Mouse (Mus musculus): ENCODE data around the gene Musk. TPM values are rescaled to one million over a fixed set of nuclear protein-coding genes. Genes with fewer than 3 reads are reported as not detected.

Gene Musk
- polyA plus RNA-seq, 1 experiment, result not detected

DNA sequence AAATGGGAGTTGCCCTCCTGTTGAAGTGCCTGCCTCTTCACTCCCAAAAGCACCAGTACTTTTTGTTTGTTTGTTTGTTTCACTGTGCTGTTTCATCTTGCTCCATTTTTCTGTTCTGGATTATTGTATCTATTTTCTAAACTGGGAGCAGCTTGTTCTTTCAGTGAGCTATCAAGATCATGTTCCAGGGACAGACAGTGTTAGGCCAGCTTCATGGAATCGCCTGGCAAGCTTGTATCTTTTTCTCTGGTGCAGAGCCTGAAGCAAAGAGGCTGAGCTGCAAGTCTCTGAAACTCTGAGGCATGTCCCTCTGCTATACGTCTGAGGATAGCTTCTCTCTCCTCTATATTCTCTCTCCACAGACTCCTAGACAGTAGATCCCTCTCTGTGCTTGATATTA lies 50.5 kb downstream of the Musk start:
- H3K4me3 ChIP-seq (ENCODE audit: insufficient read depth, low read length), result no peak overlapping the region
- no peak for TF ChIP-seq POLR2A (IDR thresholded peaks at IDR 0.05; ENCODE audit: borderline replicate concordance, low read depth, low read length)
- TF ChIP-seq CTCF (IDR thresholded peaks at IDR 0.05; ENCODE audit: low read depth, low read length), result no peak
- H3K27ac ChIP-seq (ENCODE audit: insufficient read depth, low read depth, low read length), result no peak overlapping the region
- peaks cover 3% of the 10 kb centered on the region for H3K4me1 ChIP-seq (ENCODE audit: control insufficient read depth, insufficient read depth, low read length)

DNA sequence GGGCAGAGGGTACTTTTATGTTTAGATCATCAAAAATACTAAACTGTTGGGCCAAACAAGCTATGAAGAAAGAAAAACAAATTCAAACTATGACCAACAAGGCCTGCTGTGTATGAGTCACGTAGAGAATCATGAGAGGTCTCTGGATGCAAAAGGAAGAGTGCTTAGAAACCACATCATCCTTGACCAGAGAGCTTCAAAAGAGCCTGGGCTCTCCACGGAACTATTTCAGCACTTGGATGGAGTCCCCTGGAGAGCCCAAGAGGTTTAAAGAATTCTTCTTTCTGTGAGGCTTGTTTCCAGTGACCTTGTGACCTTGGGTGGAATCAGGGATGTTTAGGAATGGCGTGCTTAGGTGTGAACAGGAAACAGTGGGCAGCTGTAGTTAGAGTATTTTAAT lies 53.5 kb downstream of the Musk start:
- TF ChIP-seq POLR2A (IDR thresholded peaks at IDR 0.05; ENCODE audit: borderline replicate concordance, low read depth, low read length), result no peak
- TF ChIP-seq CTCF (IDR thresholded peaks at IDR 0.05; ENCODE audit: low read depth, low read length), result no peak

DNA sequence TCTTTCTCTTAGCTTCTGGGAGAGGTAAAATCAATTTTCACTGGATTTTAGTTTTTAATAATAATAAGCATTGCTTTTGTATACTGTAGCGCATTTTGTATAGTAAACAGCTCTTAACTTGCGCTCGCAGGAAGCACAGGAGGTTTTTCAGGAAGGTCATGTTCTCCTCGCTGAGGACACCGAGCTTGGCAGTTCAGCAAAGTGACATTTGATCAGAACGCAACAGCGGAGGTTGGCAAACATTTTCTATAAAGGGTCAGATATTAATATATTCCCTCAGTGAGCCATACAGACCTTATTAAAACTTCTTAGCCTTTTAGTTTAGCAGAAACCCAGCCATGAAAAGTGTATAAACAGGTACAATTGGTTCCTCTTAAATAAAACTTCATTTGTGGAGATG lies 64.4 kb downstream of the Musk start:
- TF ChIP-seq POLR2A (IDR thresholded peaks at IDR 0.05; ENCODE audit: borderline replicate concordance, low read depth, low read length) (no peak), CTCF (IDR thresholded peaks at IDR 0.05; ENCODE audit: low read depth, low read length) (no peak)
- H3K4me1 ChIP-seq (ENCODE audit: control insufficient read depth, insufficient read depth, low read length), result no peaks in the 10 kb centered on the region
- H3K4me3 ChIP-seq (ENCODE audit: insufficient read depth, low read length), result no peak overlapping the region

More for the DNA sequence above, 53.5 kb downstream of the Musk start:
- H3K4me1 ChIP-seq (ENCODE audit: control insufficient read depth, insufficient read depth, low read length), result no peaks in the 10 kb centered on the region
- H3K27ac ChIP-seq (ENCODE audit: insufficient read depth, low read depth, low read length), result no peak overlapping the region
- H3K4me3 ChIP-seq (ENCODE audit: insufficient read depth, low read length), result no peak overlapping the region

DNA sequence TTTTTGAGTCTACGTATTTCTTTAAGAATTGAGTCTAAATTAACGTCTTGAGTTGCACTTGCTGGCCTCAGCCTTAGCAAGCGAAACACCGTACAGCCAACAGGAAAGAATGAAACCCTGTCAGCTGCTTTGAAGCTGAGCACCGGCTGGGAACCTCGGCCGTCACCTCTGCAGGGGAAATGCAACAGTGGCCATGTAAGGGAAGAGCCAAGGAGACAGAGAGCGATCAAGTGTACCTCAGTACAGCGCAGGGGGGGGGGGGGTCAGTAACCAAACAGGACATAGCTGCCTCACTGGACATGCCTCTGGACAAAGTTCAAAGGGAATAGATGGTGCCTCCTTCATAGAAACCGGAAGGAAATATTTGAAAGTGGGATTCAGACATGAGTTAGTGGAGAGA lies 65.4 kb downstream of the Musk start:
- Histone ChIP-seq H3K4me3 (ENCODE audit: insufficient read depth, low read length) (no peak overlapping the region), H3K27ac (ENCODE audit: insufficient read depth, low read depth, low read length) (no peak overlapping the region), H3K4me1 (ENCODE audit: control insufficient read depth, insufficient read depth, low read length) (no peaks in the 10 kb centered on the region)
- TF ChIP-seq POLR2A (IDR thresholded peaks at IDR 0.05; ENCODE audit: borderline replicate concordance, low read depth, low read length) (no peak), CTCF (IDR thresholded peaks at IDR 0.05; ENCODE audit: low read depth, low read length) (no peak)

More for the DNA sequence above, 64.4 kb downstream of the Musk start:
- no peak overlapping the region for H3K27ac ChIP-seq (ENCODE audit: insufficient read depth, low read depth, low read length)

DNA sequence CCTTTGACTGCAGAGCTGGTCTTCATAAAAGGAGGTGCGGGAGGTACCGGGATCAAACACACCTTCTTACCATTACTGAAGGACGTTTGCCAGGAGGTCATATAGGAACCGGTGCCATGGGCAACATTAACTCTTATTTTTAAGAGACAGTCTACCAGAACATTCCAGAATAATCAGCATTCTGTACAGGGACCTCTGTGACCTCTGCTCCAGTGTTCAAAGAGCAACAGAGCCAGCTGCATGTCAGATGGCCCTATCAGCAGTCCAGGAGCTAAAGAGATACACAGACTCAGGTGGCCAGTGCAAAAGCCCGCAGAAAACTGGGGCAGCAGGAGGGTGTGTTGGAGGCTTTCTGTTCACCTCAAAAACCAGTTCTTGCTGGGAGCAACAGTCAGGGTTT lies 65.8 kb downstream of the Musk start:
- no peak for TF ChIP-seq POLR2A (IDR thresholded peaks at IDR 0.05; ENCODE audit: borderline replicate concordance, low read depth, low read length)
- TF ChIP-seq CTCF (IDR thresholded peaks at IDR 0.05; ENCODE audit: low read depth, low read length), result no peak
- Histone ChIP-seq H3K4me1 (ENCODE audit: control insufficient read depth, insufficient read depth, low read length) (no peaks in the 10 kb centered on the region), H3K27ac (ENCODE audit: insufficient read depth, low read depth, low read length) (no peak overlapping the region), H3K4me3 (ENCODE audit: insufficient read depth, low read length) (no peak overlapping the region)

DNA sequence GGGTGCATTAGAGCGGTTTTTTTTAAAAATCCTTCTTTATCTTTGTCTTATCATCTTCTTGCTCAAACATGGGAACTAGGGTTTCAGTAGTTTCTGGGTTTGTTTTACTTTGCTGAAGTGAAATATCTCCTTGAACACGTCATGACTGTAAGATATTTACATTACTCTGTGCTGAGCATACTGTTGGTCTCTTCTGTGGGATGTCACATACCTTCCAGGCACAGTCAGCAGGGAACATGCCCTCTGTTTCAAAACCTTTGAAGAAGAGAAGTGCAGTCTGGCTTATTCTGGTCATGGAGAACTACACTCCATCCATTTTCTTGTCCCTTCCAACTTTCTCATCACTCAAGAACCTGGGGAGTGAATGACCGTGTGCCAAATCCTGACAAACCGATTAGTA lies 73.2 kb downstream of the Musk start:
- TF ChIP-seq CTCF (IDR thresholded peaks at IDR 0.05; ENCODE audit: low read depth, low read length) (no peak), POLR2A (IDR thresholded peaks at IDR 0.05; ENCODE audit: borderline replicate concordance, low read depth, low read length) (no peak)
- H3K27ac ChIP-seq (ENCODE audit: insufficient read depth, low read depth, low read length), result no peak overlapping the region
- no peaks in the 10 kb centered on the region for H3K4me1 ChIP-seq (ENCODE audit: control insufficient read depth, insufficient read depth, low read length)
- H3K4me3 ChIP-seq (ENCODE audit: insufficient read depth, low read length), result no peak overlapping the region

DNA sequence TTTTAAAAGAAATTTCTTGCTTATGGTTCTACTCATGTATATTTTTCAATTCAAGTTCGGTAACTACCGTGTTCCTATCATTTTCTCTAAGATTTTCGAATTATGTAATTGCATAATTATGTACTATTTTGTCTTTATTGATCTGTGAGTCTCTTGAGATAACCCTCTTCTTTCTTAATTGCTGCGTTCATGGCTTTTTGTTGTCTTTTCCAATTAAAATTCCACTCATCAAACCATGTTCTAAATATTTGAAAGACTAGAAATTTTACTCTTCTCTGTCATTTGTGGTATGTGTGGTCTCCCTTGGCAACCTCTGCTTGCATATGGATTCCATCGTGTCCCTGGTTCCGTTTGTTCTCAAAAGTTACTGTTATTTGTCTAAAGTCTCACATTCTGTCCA lies 79.6 kb downstream of the Musk start:
- H3K4me1 ChIP-seq (ENCODE audit: control insufficient read depth, insufficient read depth, low read length), result no peaks in the 10 kb centered on the region
- TF ChIP-seq POLR2A (IDR thresholded peaks at IDR 0.05; ENCODE audit: borderline replicate concordance, low read depth, low read length) (no peak), CTCF (IDR thresholded peaks at IDR 0.05; ENCODE audit: low read depth, low read length) (no peak)
- H3K27ac ChIP-seq (ENCODE audit: insufficient read depth, low read depth, low read length), result no peak overlapping the region
- H3K4me3 ChIP-seq (ENCODE audit: insufficient read depth, low read length), result no peak overlapping the region

DNA sequence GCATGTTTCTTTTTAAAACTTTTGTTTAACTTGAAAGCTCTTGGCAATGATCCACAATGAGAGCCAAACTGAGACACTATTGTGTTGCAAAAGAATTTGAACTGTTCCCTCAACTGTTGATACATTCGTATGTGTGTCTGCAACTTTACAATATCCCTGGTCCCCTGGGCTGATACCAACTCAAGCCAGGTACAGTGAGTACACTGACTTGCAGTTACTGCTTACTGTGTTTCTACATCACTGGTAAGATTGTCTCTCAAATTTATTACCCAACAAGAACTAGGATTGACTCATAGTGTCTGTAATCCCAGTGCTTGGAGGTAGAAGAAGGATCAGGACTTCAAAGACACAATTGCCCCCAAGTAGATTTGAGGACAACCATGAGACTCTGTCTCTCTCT lies 85.3 kb downstream of the Musk start:
- TF ChIP-seq POLR2A (IDR thresholded peaks at IDR 0.05; ENCODE audit: borderline replicate concordance, low read depth, low read length) (no peak), CTCF (IDR thresholded peaks at IDR 0.05; ENCODE audit: low read depth, low read length) (no peak)
- Histone ChIP-seq H3K27ac (ENCODE audit: insufficient read depth, low read depth, low read length) (no peak overlapping the region), H3K4me3 (ENCODE audit: insufficient read depth, low read length) (no peak overlapping the region)

DNA sequence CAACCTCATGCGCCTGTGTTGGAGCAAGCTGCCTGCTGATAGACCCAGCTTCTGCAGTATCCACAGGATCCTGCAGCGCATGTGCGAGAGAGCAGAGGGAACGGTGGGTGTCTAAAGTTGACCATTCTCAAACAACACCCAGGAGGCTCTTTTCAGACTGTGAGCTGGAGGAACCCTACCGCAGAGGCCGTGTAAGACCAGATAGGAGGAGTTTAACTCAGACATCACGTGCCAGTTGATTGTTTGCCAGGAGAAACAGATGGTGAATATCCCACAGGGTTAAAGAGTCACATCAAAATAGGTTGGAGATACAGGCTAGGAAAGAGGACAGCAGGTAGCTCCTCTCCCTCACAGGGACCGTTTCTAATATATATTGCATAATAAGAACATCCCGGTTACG lies 87.8 kb downstream of the Musk start:
- H3K27ac ChIP-seq (ENCODE audit: insufficient read depth, low read depth, low read length), result no peak overlapping the region
- TF ChIP-seq CTCF (IDR thresholded peaks at IDR 0.05; ENCODE audit: low read depth, low read length) (no peak), POLR2A (IDR thresholded peaks at IDR 0.05; ENCODE audit: borderline replicate concordance, low read depth, low read length) (no peak)
- no peak overlapping the region for H3K4me3 ChIP-seq (ENCODE audit: insufficient read depth, low read length)
- H3K4me1 ChIP-seq (ENCODE audit: control insufficient read depth, insufficient read depth, low read length), result no peaks in the 10 kb centered on the region

More for the DNA sequence above, 85.3 kb downstream of the Musk start:
- H3K4me1 ChIP-seq (ENCODE audit: control insufficient read depth, insufficient read depth, low read length), result no peaks in the 10 kb centered on the region

DNA sequence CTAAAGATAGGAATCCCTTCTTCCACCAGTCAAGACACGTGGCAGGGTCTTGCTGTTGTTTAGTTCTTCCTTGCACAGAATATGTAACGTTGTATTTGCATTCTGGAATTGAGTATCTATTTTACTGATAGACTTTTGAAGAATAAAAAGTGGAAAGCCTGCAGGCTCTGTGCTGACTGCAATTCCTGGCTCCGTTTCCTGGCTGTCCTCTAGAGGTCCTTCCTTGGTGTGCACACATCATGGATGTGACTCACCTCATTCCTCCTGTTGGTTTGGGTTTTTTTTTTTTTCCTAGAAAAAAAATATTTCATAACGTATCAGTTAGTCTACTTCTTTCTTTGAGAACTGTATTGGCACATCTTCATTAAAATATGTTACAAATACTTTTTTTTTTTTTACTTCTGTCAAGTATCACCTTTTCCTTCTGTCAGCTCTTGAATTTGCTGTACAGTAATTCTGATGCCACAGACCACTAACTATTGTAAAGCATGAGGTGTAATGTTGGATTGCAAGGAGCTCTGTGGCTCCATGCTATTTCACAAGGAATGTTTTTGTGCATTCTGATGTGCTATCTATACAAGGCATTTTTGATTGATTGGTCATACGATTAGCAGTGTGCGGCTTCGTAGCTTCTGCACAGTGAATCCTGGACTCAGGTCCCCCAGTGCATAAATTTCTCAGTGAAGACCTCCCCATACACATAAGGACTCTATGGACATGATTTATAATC lies 88.5 kb downstream of the Musk start:
- TF ChIP-seq CTCF (IDR thresholded peaks at IDR 0.05; ENCODE audit: low read depth, low read length), result no peak
- Histone ChIP-seq H3K27ac (ENCODE audit: insufficient read depth, low read depth, low read length) (no peak overlapping the region), H3K4me1 (ENCODE audit: control insufficient read depth, insufficient read depth, low read length) (no peaks in the 10 kb centered on the region), H3K4me3 (ENCODE audit: insufficient read depth, low read length) (no peak overlapping the region)

All from bone marrow macrophage, adult 2 months (primary cell).